Mouse (Mus musculus): ENCODE results near the gene Rps6kb2. TPM values are rescaled to one million over a fixed set of nuclear protein-coding genes. Genes with fewer than 3 reads are reported as not detected.
"Not testable (repeated sequence)": the region's sequence is repeated elsewhere in the genome, so short reads cannot be mapped to it uniquely, and the experiment has no call there.

Rps6kb2 gene
- total and polyA plus RNA-seq, 2 experiments from 2014 or later: 35.2 to 62.0 TPM

DNA sequence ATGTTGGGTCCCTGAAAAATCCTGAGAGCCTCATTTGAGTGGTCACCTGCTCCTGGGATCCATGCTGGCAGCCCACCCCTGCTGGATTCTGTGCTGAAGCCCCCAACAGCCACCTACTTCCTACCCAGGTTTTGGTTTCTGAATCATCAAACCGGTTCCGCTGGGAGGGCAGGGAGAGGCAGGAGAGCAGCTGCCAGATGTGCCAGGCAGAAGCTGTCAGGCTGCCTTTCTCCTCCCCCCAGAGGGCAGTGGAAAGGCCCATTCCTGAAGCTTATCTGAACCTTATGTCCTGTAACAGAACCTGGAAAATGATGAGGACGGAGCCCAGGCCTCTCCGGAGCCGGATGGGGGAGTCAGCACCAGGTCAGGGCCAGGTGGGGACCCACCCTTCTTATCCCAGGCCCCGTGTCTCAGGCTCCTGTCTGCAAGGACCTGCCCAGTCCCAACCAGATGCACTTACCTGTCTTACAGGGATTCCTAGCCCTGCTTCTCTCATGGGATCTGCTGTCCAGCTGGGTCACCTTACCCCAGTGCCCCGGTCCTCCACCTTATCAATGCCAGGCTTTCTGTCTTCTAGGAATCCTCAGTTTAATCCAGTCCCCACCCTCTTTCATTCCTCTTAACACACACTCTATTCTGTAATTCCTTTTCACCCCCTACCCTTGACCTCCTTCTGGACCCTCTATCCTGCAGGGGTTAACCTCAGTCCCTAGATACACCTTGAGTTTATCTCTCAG is 36.2 kb downstream of the Rps6kb2 start:
- ATAC-seq (ENCODE audit: insufficient read depth, low read depth): no peak
- H3K4me3 ChIP-seq (ENCODE audit: low read depth, low read length): peak overlapping the region; percentile 83
- H3K9me3 ChIP-seq (replicated peaks; ENCODE audit: control insufficient read depth, low read length): no peaks in the 10 kb centered on the region
- peak overlapping the region; percentile 61 for H3K4me2 ChIP-seq (ENCODE audit: low read depth, low read length)
- peaks cover 12% of the 10 kb centered on the region; the same call in 1 of the 2 replicates for H3K4me1 ChIP-seq (ENCODE audit: control insufficient read depth, insufficient read depth)
- TF ChIP-seq EP300 (IDR thresholded peaks at IDR 0.05; ENCODE audit: low read depth): no peak
- TF ChIP-seq CTCF (IDR thresholded peaks at IDR 0.05; ENCODE audit: low read depth): no peak
- H3K9ac ChIP-seq (replicated peaks; ENCODE audit: low read depth, low read length): peak overlapping the region; percentile 89
- 59% methylated on average over 7 of the region's 7 CpGs for WGBS
- no peaks in the 10 kb centered on the region for H3K27me3 ChIP-seq (ENCODE audit: control insufficient read depth, insufficient read depth, low read length)
- no peak for DNase-seq (ENCODE audit: low spot score)
- peaks cover 28% of the 10 kb centered on the region for H3K36me3 ChIP-seq (replicated peaks; ENCODE audit: control insufficient read depth, insufficient read depth, low read length)
- H3K27ac ChIP-seq (ENCODE audit: low read depth): no peak overlapping the region

DNA sequence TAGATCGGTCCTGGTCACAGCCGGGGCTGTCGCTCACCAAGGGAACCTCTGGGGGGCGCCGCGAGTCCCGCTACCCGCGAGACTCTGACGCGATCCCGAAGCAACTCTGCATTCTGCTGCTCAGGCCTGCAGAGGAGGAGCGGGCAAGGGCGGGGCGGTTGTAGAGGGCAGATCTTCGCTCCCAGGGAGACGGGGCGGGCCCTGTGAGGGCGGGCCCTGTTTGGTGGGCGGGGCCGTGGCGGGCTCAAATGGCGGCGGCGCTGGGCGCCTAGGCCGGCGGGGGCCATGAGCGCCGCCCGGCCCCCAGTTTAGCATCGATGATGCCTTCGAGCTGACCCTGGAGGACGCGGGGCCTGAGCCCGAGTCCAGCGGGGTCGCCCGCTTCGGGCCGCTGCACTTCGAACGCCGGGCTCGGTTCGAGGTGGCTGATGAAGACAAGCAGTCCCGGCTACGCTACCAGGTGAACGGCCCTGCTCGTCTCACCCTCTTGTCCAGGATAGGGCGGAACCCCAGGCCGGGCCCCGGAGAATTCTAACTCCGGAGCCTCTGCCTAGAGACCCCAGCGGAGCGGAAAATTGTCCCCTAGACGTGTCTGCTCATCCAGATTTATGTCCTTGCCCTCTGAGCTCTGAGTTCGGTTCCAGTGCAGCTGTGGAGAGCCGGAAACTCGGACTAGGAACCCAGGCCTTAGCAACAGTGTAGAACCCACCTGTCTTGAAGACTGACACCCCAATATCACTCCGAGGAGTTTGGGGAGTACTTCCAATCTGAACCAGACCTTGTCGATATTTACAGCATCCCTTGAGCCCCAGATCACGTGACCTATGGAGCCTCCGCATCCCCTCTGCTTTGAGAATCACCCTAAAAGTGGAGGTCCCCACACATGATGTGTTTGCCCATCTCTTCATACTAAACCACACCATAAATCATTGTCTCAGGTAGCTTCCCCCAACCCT is 37.1 kb downstream of the Rps6kb2 start, which contains the start of gene Aip:
Gene Aip, minus strand, starts transcription at position 118 of the 956 bp plus-strand sequence.
- DNase-seq (ENCODE audit: low spot score): peak; percentile 99
- H3K4me2 ChIP-seq (ENCODE audit: low read depth, low read length): peak within 1 kb of the TSS; percentile 61
- no peaks in the 10 kb centered on the region for H3K9me3 ChIP-seq (replicated peaks; ENCODE audit: control insufficient read depth, low read length)
- TF ChIP-seq CTCF (IDR thresholded peaks at IDR 0.05; ENCODE audit: low read depth) (peak; percentile 77), EP300 (IDR thresholded peaks at IDR 0.05; ENCODE audit: low read depth) (no peak)
- H3K27ac ChIP-seq (ENCODE audit: low read depth): peak within 1 kb of the TSS; percentile 67
- H3K4me1 ChIP-seq (ENCODE audit: control insufficient read depth, insufficient read depth): peaks cover 13% of the 10 kb centered on the region; the same call in 1 of the 2 replicates
- WGBS: under 1% methylated on average over 63 of the region's 64 CpGs
- H3K36me3 ChIP-seq (replicated peaks; ENCODE audit: control insufficient read depth, insufficient read depth, low read length): peaks cover 19% of the 10 kb centered on the region
- peak within 1 kb of the TSS; percentile 89 for H3K9ac ChIP-seq (replicated peaks; ENCODE audit: low read depth, low read length)
- H3K27me3 ChIP-seq (ENCODE audit: control insufficient read depth, insufficient read depth, low read length): no peaks in the 10 kb centered on the region
- peak within 1 kb of the TSS; percentile 83 for H3K4me3 ChIP-seq (ENCODE audit: low read depth, low read length)
- peak; percentile 93 for ATAC-seq (ENCODE audit: insufficient read depth, low read depth)

DNA sequence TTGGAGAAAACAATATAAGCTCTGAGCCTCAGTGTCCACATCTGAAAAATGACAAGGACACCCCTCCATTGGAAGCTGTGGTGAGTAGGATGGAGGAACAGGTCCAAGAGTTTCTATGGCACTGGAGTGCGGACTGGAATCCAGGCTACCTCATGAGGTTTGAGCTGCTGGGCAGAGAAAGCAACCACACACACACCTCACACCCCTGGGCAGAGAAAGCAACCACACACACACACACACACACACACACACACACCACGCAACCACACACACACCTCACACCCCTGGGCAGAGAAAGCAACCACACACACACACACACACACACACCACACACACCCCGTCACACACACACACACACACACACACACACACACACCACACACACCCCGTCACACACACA is 37.9 kb downstream of the Rps6kb2 start:
- H3K27ac ChIP-seq (ENCODE audit: low read depth); H3K9me3 ChIP-seq (replicated peaks; ENCODE audit: control insufficient read depth, low read length); DNase-seq (ENCODE audit: low spot score); H3K27me3 ChIP-seq (ENCODE audit: control insufficient read depth, insufficient read depth, low read length): not testable (repeated sequence)
- H3K4me3 ChIP-seq (ENCODE audit: low read depth, low read length): peak overlapping the region; percentile 83
- peak; percentile 5; the same call in 1 of the 2 replicates for ATAC-seq (ENCODE audit: insufficient read depth, low read depth)
- H3K36me3 ChIP-seq (replicated peaks; ENCODE audit: control insufficient read depth, insufficient read depth, low read length): peaks cover 16% of the 10 kb centered on the region
- 26% methylated on average over 3 of the region's 4 CpGs for WGBS
- H3K9ac ChIP-seq (replicated peaks; ENCODE audit: low read depth, low read length): 0 out of 2 replicates have a peak overlapping the region, but pooled peaks have one; percentile 11
- peak overlapping the region; percentile 50 for H3K4me2 ChIP-seq (ENCODE audit: low read depth, low read length)
- peaks cover 21% of the 10 kb centered on the region for H3K4me1 ChIP-seq (ENCODE audit: control insufficient read depth, insufficient read depth)

DNA sequence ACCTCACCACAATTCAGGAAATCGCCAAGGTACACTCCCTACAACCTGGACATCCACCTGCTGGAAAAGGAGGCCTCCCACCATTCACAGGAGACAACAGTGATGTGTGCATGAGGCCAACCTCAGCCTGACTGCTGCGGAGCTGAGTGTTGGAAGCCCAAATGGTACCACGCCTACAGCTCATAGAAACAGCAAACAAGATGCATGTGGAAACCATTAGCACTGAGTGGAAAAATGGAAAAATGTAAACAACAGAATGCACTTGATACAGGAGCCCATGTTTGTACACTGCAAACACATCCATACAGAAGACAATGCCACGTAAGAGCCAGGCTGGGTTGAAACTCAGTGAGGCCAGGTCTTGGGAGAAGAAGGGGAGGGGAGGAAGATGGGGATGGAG is 38.7 kb downstream of the Rps6kb2 start:
- WGBS: 78% methylated on average over 4 of the region's 4 CpGs
- ATAC-seq (ENCODE audit: insufficient read depth, low read depth) (no peak), DNase-seq (ENCODE audit: low spot score) (no peak)
- no peaks in the 10 kb centered on the region for H3K27me3 ChIP-seq (ENCODE audit: control insufficient read depth, insufficient read depth, low read length)
- H3K36me3 ChIP-seq (replicated peaks; ENCODE audit: control insufficient read depth, insufficient read depth, low read length): peaks cover 16% of the 10 kb centered on the region
- H3K4me1 ChIP-seq (ENCODE audit: control insufficient read depth, insufficient read depth): peaks cover 19% of the 10 kb centered on the region
- no peak for TF ChIP-seq CTCF (IDR thresholded peaks at IDR 0.05; ENCODE audit: low read depth)
- TF ChIP-seq EP300 (IDR thresholded peaks at IDR 0.05; ENCODE audit: low read depth): no peak
- H3K9me3 ChIP-seq (replicated peaks; ENCODE audit: control insufficient read depth, low read length): no peaks in the 10 kb centered on the region
- H3K4me3 ChIP-seq (ENCODE audit: low read depth, low read length): no peak overlapping the region
- H3K9ac ChIP-seq (replicated peaks; ENCODE audit: low read depth, low read length): no peak overlapping the region
- no peak overlapping the region for H3K27ac ChIP-seq (ENCODE audit: low read depth)
- H3K4me2 ChIP-seq (ENCODE audit: low read depth, low read length): no peak overlapping the region

DNA sequence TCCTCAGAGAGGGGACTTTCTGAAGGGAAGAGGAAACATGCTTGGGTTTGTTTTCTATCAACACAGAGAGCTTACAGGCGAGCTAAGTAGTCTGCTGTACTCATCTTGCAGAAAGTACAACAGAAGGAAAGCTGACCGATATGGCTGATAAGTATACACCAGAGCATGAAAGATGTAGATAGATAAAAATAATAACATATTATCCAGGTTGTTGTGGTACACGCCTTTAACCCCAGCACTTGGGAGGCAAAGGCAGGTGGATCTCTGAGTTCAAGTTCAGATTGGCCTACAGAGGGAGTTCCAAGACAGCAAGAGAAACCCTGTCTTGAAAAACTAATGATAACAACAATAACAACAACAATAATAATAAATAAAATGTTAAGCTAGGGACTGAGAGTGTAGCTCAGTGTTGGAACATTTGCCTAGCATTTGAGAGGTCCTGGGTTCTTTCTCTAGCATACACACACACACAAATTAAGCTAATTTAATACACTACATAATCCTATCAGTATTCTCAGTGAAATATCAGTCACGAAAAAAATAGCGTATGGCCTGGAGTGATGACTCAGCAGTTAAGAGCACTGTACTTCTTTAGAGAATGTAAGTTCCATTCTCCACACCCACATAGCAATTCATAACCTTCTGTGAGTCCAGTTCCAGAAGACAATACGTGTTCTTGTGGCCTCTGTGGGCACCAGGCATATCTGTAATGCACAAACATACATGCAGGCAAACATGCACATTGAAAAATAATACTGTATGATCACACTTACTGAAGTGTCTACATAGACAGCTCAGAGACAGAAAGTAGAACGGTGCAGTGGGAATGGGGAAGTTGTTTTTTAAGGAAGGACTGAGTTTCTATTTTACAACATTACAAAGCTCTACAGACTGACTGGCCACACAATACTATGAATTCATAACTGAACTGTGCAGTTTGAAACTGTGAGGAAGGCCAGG is 40.5 kb downstream of the Rps6kb2 start:
- no peak overlapping the region for H3K9ac ChIP-seq (replicated peaks; ENCODE audit: low read depth, low read length)
- 75% methylated on average over 7 of the region's 7 CpGs for WGBS
- no peak for DNase-seq (ENCODE audit: low spot score)
- ATAC-seq (ENCODE audit: insufficient read depth, low read depth): no peak
- TF ChIP-seq EP300 (IDR thresholded peaks at IDR 0.05; ENCODE audit: low read depth) (no peak), CTCF (IDR thresholded peaks at IDR 0.05; ENCODE audit: low read depth) (0 out of 2 replicates have a peak, but pooled peaks have one; percentile 2)
- H3K36me3 ChIP-seq (replicated peaks; ENCODE audit: control insufficient read depth, insufficient read depth, low read length): peaks cover 9% of the 10 kb centered on the region
- H3K27me3 ChIP-seq (ENCODE audit: control insufficient read depth, insufficient read depth, low read length): no peaks in the 10 kb centered on the region
- H3K27ac ChIP-seq (ENCODE audit: low read depth): no peak overlapping the region
- peaks cover 17% of the 10 kb centered on the region for H3K4me1 ChIP-seq (ENCODE audit: control insufficient read depth, insufficient read depth)
- H3K9me3 ChIP-seq (replicated peaks; ENCODE audit: control insufficient read depth, low read length): no peaks in the 10 kb centered on the region
- H3K4me3 ChIP-seq (ENCODE audit: low read depth, low read length): no peak overlapping the region
- no peak overlapping the region for H3K4me2 ChIP-seq (ENCODE audit: low read depth, low read length)

DNA sequence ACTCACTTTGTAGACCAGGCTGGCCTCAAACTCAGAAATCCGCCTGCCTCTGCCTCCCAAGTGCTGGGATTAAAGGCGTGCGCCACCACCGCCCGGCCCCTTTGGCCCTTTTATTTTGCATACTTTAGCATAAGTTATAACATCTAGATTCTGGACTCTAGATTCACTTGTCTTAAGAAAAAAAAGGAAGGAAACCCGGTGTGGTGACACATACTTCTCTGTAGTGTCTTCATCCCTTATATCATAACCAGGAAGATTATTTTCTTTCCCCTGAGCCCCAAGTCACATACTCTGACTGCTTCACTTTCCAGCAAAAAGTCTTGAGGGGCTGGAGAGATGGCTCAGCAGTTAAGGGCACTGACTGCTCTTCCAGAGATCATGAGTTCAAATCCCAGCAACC is 41.3 kb downstream of the Rps6kb2 start:
- not testable (repeated sequence) for ATAC-seq (ENCODE audit: insufficient read depth, low read depth); H3K9me3 ChIP-seq (replicated peaks; ENCODE audit: control insufficient read depth, low read length); DNase-seq (ENCODE audit: low spot score); H3K27ac ChIP-seq (ENCODE audit: low read depth); H3K4me3 ChIP-seq (ENCODE audit: low read depth, low read length); H3K27me3 ChIP-seq (ENCODE audit: control insufficient read depth, insufficient read depth, low read length); H3K4me2 ChIP-seq (ENCODE audit: low read depth, low read length); H3K9ac ChIP-seq (replicated peaks; ENCODE audit: low read depth, low read length)
- H3K36me3 ChIP-seq (replicated peaks; ENCODE audit: control insufficient read depth, insufficient read depth, low read length): peaks cover 14% of the 10 kb centered on the region
- 55% methylated on average over 6 of the region's 6 CpGs for WGBS
- H3K4me1 ChIP-seq (ENCODE audit: control insufficient read depth, insufficient read depth): peaks cover 15% of the 10 kb centered on the region
